Mouse (Mus musculus): Measurements from ENCODE around the gene Caprin1. TPM values are rescaled to one million over a fixed set of nuclear protein-coding genes. Genes with fewer than 3 reads are reported as not detected.

Caprin1 gene
- 100 to 1,000 TPM; 363 to 370 TPM for total RNA-seq (2021)

- peak; percentile 92 to 94 for DNase-seq
These were observed at the start of gene Caprin1 for GRCm38 (mm10) chr2:103797491-103798009. Gene Caprin1, minus strand, starts transcription at chr2:103797649.

GRCm38 (mm10) chr2:103846875-103847274 is 49.4 kb upstream of the Caprin1 start:
- DNase-seq = no peak

DNA sequence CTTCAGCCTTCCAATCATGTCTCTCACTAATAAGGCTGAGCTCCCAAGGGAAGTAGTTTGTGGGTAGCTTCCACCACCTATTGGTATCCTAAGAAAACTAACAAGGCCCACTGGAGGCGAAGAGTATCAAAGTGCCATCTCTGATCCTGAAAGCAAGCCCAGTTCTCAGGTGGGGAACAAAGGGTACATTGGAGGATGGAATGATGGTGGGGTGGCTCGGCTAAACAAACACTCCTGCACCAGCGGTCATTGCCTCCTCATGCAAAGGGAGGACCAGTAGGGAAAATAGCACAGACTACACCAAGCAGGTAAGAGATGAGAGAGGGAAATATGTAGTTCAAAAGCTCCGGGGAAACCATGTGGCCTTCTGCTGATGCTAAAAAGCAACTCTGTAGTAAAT is 48.8 kb upstream of the Caprin1 start:
- DNase-seq = no peak

DNA sequence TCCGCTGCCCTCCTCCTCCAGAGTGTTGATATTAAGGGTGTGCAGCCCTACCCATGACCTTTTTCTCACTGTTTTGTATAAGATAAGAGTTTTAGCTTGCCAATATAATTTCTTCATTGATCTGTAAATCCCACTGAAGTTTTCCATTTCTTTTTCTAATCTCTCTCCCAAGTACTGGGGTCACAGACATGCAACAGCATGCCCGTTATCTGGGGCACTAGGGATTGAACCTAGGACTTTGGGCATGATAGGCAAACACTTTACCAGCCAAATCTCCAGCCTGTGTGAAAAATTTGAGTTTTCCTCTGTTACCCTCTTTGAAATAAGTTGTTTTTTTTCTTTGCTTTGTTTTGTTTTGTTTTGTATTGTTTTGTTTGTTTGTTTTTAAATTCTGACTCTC is 46.6 kb upstream of the Caprin1 start:
- no peak for DNase-seq

GRCm38 (mm10) chr2:103843321-103843720 is 45.9 kb upstream of the Caprin1 start:
- no peak for DNase-seq

DNA sequence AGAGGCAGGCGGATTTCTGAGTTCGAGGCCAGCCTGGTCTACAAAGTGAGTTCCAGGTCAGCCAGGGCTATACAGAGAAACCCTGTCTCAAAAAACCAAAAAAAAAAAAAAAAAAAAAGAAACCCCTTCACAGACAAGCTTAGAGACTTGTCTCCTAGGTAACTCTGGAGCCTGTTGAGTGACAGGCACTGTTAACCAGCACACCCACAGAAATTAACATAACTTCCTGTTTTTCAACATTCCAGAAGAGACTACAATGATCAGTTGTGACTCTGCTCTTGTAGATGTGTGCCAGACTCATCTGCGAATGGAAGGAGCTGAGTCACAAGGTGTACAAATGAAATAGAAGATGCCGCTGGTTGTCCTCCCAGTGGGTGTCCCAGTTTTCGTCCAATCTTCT is 44.9 kb upstream of the Caprin1 start:
- DNase-seq = no peak

DNA sequence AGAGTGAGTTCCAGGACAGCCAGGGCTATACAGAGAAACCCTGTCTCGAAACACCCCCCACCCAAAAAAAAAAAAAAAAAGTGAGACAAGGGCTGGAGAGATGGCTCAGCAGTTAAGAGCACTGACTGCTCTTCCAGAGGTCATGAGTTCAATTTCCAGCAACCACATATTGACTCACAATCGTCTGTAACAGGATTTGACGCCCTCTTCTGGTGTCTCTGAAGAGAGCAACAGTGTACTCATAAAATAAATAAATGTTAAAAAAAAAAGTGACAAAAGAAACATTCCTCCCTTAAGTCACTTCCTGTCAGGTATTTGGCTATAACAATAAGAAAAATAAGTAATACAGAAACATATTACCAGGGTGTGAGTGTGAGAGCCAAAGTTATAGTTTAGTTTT is 41.0 kb upstream of the Caprin1 start:
- DNase-seq = no peak

DNA sequence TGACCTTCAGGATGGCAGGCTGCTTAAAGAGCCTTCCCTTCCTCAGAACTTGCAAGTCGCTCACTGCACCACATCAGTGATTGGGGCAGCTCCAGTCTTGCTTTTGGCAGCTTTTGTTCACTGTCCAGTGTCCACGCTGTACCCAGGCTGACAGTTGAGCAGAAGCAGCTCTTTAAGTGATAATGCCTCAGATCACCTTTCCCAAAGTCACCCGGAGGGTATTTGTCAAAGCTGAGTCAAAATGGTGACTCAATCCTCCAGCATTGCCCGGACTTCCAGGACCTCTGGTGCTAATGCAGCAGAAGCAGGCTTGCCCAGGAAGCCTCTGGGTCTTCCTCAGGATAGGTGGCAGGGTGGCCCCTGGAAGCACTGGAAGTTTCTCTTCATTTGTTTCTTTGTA is 39.7 kb upstream of the Caprin1 start:
- DNase-seq = no peak

DNA sequence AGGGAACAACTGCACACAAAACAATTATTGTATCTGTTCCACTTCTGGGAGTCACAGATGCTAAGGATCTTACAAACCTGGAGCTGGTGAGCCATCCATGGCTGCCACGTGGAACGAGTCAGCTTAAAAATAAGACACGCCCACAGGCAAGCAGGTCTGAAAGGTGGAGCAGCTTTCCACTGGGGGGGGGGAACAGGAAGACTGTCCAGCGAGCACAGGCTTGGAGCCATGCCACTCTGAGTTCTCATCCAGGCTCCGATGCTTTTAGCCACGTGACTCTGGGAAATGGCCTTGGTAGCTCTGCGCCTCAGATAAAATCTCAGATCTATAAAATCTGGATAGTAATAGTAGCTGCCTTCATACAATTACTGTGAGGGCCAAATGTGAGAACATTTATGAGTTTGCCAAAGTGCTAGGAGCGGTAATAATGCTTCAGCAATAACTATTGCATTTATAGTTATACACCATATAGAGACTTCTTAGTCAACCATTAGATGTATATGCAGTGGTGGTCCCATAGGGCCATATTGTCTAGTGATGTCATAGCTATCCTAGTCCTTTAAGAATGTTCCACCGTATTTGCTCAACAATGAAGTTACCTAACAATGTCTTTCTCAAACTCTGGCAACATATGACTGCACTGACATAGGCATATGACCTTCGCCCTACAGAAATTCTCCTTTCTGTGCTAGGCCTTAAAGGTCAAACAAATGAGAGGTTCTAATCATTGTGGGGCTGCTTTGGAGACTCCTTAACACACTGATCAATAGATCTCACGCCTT is 38.4 kb upstream of the Caprin1 start:
- no peak for DNase-seq

DNA sequence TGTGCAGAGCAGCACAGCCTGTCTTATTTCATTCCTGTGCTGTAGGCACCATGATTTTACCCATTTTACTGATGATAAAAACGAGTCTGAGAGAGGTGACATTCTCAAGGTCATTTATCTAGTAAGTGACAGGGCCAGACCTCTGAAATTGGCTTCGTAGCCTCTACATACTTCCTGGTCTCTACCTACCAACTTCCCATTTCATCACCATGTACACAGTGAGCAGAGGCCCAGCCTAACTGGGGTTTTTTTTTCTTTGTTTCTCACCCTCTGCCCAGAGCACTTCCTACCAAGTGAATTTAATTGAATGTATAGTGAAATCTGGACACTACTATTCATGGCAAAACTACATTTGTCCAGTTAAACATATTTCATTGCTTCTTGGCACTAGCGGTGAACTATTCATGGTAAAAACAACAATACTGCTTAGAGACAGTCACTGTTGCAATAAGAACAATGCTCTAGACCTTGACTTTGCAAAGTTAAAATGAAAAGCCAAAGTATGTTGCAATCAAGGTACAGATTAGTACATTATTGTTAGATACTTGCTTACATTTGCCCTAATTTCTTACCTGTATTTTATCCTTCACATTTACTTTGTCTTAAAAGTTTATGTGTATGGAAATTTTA is 36.5 kb upstream of the Caprin1 start:
- no peak for DNase-seq

GRCm38 (mm10) chr2:103832899-103833298 is 35.5 kb upstream of the Caprin1 start:
- DNase-seq = no peak

GRCm38 (mm10) chr2:103828900-103829299 is 31.5 kb upstream of the Caprin1 start:
- DNase-seq = no peak

- no peak for DNase-seq
These were observed 27.5 kb upstream of the Caprin1 start for GRCm38 (mm10) chr2:103824916-103825315.

GRCm38 (mm10) chr2:103822560-103822959 is 25.1 kb upstream of the Caprin1 start:
- DNase-seq = no peak

GRCm38 (mm10) chr2:103817145-103817895 is 19.9 kb upstream of the Caprin1 start:
- DNase-seq = no peak

DNA sequence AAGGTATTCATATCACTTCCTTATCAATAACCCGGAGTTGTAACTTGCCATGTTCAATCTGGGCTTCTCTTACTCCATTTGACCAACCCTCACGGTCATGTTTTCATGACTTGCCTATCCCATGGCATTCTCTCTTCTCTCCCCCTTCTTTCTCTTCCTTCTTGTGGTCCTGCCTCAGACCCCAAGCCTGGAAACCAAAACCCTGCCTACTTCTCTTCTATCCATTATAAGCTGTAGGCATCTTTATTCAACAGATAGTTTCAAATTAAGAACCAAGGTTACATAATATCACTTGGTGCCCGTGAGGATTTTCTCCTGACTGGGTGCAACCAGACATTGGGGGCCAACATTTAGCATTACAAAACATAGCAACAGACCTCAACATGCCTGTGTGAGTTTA is 18.5 kb upstream of the Caprin1 start:
- no peak for DNase-seq

DNA sequence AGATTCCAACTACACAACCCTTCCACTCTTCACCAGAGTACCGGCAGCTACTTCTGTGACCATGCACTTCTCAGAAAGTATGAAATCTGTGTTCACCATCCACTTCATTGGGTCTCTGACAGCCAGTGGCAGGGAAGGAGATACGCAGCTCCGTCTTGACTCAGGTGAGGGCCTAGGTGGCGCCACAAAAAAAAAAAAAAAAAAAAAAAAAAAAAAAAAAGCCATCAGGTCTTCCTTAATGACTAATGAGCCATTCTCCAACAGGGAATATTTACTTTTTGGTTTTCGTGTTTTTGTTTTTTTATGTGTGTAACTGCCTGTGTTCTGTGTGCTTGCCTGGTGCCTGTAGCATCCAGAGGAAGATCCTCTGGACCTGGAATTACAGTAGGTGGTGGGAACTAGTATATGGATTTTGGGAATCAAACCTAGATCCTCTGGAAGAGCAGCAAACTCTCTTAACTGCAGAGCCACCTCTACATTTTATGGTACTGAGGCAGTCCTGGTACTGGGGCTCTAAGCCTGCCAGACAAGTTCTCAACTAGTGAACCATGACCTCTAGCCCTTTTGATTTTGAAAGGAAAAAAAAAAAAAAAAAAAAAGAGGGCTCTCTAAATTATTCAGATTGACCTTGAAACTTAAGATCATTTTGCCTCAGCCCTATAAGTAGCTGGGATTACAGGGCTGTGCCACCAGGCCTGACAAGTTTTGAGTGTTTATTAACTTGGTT is 14.2 kb upstream of the Caprin1 start:
- DNase-seq = no peak

- DNase-seq = no peak
These were observed 13.0 kb upstream of the Caprin1 start for GRCm38 (mm10) chr2:103810412-103810811.

- no peak for DNase-seq
These were observed 11.0 kb upstream of the Caprin1 start for GRCm38 (mm10) chr2:103808466-103808865.

DNA sequence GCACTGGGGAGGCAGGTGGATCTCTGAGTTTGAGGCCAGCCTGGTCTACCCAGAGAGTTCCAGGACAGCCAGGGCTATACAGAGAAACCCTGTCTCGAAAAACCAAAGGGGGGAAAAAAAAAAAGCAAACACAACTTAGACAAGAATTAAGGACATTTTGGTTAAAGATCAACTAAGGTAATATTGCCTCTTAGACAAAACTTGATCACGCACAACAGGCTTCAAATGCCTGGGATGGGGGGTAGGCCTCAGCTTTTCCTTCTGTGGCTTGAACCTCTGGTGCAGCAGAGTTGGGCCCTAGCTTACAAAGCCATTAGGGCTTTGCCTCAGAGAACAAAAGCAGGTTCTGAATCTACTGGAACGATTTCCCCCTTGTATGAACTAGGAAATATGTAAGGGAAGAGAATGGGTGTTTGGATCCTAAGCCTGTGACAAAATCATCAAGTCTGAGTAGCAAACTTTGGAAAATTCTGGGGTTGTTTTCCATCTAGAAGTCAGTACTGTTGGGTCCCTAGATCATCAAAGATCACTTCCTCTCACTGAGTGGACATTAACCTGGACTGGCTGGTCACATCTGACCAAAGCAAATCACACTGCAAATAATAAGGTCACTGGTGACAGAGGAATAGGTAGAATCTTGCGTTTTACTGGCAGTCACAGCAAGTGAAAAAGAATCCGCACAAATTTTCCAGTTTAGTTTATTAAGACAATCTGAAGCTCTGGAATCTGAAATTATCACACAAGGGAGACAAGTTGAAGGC is 6.5 kb upstream of the Caprin1 start:
- no peak for DNase-seq

GRCm38 (mm10) chr2:103802422-103802821 is 5.0 kb upstream of the Caprin1 start:
- DNase-seq = no peak
